Mouse (Mus musculus): ENCODE measurements at regions not wholly inside any gene's neighbourhood (a gene's known extent, or its start where the extent isn't known, plus 50 kb on each side); places are given as distances from the start of the nearest gene placed in this dataset.

DNA sequence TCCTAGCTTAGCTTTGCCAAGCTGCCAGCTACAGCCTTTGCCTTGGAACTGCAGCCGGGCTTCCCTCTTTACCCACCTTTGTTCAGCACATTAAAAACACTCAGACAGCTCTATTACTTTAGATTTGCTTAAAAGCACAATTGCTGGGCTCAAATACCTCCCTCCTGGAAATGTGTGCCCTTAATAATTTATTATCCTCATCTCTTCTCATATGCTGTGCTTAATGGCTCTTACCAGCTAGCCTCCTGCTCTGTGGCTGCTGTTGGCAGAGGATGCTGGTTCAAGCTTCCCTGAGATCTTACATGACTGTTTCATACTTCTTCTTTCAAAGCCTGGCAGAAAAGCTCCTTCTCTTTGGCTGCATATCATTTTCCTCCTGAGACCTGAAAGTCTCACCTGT lies 378.1 kb upstream of the Cdh19 start:
- DNase-seq (ENCODE audit: low spot score in 2 of 2) = no peak

DNA sequence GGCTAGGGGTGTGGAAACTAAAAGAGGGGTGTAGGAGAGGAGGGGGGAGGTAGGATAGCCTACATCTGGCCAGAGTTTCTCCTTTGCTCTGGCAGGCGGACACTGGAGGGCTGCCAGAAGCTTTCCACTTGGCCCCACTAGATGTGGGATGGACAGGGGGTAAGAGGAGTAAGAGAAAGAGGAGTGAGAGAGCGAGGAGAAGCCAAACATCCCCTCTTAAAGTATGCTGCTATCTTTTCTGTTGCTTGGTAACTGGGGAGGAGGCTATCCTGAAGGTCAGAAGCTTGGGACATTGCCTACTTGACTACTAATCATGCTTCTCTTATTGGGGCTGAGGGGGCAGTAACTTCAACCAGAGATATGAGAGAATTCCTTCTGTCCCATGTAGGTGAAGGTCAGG lies 360.5 kb upstream of the Cdh19 start:
- peak in 1 of 2 experiments; percentile 4 for DNase-seq (ENCODE audit: low spot score in 2 of 2)

DNA sequence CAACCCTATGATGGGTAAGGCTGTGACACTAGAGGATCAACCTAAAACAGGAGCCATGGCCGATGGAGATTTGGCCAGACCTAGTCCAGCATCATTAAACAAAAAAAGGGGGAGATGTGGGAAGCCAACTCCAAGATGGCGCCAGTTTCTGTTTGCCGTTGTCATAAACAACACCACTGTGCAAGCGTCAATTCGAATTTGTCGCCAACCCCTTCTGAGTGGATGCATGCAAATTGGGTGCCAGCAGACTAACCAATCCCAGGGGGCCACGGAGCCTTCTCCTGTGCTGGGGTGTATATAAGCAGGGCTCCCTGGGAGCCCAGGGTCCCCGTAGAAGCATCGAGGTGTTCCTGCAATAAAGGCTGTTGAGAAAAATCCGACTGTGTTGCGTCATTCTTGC lies 324.9 kb upstream of the Cdh19 start:
- no peak for DNase-seq (ENCODE audit: low spot score in 2 of 2)

DNA sequence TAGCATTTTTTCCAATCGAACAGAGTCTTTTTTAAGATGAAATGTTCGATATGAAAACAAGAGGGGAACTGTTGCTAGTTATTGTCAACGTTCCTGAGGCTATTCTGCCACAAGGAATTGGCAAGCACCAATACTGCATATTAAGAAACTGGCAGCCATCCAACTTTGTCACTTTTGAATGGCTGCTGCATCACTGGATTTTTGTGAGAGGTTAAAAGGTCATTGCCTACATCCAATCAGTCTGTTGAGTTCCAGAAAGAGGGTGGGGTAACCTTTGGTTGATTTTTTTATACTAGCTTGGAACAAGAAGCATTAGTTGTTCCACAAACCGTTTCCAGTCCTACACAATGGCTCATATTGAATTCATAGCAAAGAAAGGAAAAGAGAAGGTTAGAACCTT lies 309.0 kb upstream of the Cdh19 start:
- DNase-seq (ENCODE audit: low spot score in 2 of 2) = no peak

DNA sequence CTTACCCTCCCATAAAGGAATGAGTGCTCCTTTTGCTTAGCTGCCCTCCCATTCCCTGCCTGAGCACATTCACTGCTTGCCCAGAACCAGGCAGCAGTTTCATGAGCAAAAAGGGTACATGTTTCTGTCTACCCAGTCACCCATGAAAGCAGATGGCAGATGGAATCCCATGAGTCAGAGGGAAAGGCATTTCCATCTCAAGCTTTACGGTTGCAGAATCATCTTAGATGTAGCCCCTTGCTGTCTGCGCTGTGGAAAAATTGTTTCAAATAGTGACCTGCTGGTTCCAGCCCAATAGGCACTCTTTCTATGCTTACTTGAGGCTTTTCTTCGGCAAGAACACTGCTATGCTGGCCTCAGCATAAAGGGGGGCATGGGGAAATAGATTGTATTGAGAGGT lies 308.5 kb upstream of the Cdh19 start:
- DNase-seq (ENCODE audit: low spot score in 2 of 2) = no peak

DNA sequence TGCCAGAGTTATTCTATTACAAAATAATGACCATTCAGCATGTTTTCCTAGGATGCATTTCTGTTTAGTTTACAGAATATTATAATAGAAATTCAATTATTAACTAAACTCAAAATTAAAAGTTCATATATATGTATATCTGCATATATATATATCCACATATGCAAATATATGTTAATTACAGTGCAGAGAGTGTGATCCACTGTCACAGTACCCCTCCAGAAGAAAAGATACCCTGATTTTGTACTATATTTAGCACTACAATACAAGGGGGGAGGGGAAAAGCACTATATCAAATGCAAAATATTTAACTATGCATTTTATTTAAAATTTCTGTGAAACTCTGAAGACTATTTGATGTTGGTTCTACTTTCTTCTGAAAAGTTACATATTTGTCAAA lies 265.4 kb upstream of the Cdh19 start:
- DNase-seq (ENCODE audit: low spot score in 2 of 2) = no peak

DNA sequence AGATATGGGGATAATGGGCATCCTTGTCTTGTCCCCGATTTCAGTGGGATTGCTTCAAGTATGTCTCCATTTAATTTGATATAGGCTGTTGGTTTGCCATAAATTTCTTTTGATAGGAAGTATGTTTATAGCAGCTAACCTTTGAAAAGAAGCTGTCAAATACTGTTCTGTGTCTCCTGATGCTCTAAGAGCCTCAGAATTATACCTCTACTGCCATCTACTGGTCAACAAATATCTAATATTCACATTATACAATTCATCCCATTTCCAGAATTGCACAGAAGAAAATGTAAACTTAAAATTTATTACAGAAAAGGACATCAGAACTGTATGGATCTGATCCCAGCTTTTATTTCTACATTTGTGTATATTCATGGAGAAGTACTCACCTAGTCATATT lies 265.0 kb upstream of the Cdh19 start:
- DNase-seq (ENCODE audit: low spot score in 2 of 2) = no peak
